8 mouse cellular contexts compared by ENCODE assay signal in genomic region chr8:117626040-117626838, GRCm38 (mm10). TPM values are rescaled to one million over a fixed set of nuclear protein-coding genes. Genes with fewer than 3 reads are reported as not detected.
A peak's percentile ranks its signal among the peaks of the same experiment; 100 is the strongest.
DNase-seq lines count a peak whose midpoint lies in the region; ATAC-seq and TF ChIP-seq lines count a peak whose summit lies in the region.

No protein-coding gene starts in this region.

- no peaks in the 10 kb centered on the region for H3K36me3 ChIP-seq in forebrain, embryonic 15.5 days
- no peaks in the 10 kb centered on the region for H3K36me3 ChIP-seq in limb, embryonic 14.5 days (ENCODE audit: control insufficient read depth, insufficient read depth, low read length)

- no peak for TF ChIP-seq POLR2A in limb, embryonic 14.5 days (IDR thresholded peaks at IDR 0.05; ENCODE audit: borderline replicate concordance, extremely low read depth, insufficient read depth, insufficient read length)

- peaks cover 7% of the 10 kb centered on the region; the same call in 1 of the 2 replicates for H3K9me3 ChIP-seq in forebrain, embryonic 15.5 days
- H3K9me3 ChIP-seq in limb, embryonic 14.5 days (ENCODE audit: control insufficient read depth, low read length): 0 out of 2 replicates have a peak, but pooled peaks cover 5% of the 10 kb centered on the region

- WGBS in forebrain, embryonic 15.5 days: 62% methylated on average over 14 of the region's 14 CpGs
- WGBS in limb, embryonic 14.5 days: 67% methylated on average over 13 of the region's 14 CpGs

- no peak overlapping the region for H3K27ac ChIP-seq in forebrain, embryonic 15.5 days (replicated peaks)
- no peak overlapping the region for H3K27ac ChIP-seq in limb, embryonic 14.5 days (replicated peaks; ENCODE audit: low read depth, low read length)

- H3K4me3 ChIP-seq in forebrain, embryonic 15.5 days: no peak overlapping the region
- H3K4me3 ChIP-seq in limb, embryonic 14.5 days (replicated peaks; ENCODE audit: low read length): no peak overlapping the region

- peaks cover 8% of the 10 kb centered on the region for H3K4me1 ChIP-seq in forebrain, embryonic 15.5 days
- H3K4me1 ChIP-seq in limb, embryonic 14.5 days (ENCODE audit: control insufficient read depth, insufficient read depth, low read length): no peaks in the 10 kb centered on the region; the same call in 1 of the 2 replicates

- H3K27me3 ChIP-seq in forebrain, embryonic 15.5 days: no peaks in the 10 kb centered on the region
- no peaks in the 10 kb centered on the region for H3K27me3 ChIP-seq in limb, embryonic 14.5 days (ENCODE audit: control insufficient read depth, insufficient read depth, low read length)

- DNase-seq in urinary bladder, postnatal 14 days (ENCODE audit: low spot score): peak; percentile 60
- DNase-seq in urinary bladder, postnatal 4 days (ENCODE audit: low spot score in 2 of 2): no peak
- DNase-seq in kidney, adult 9 months: peak; percentile 26
- peak; percentile 66 for DNase-seq in limb, embryonic 14.5 days (ENCODE audit: low spot score)

- no peak overlapping the region for H3K9ac ChIP-seq in forebrain, embryonic 15.5 days (replicated peaks)
- no peak overlapping the region for H3K9ac ChIP-seq in limb, embryonic 14.5 days (ENCODE audit: low read depth, low read length, severe bottlenecking)

- H3K4me2 ChIP-seq in forebrain, embryonic 15.5 days (replicated peaks): 0 out of 2 replicates have a peak overlapping the region, but pooled peaks have one; percentile 22
- no peak overlapping the region for H3K4me2 ChIP-seq in limb, embryonic 14.5 days (replicated peaks; ENCODE audit: low read depth, low read length, severe bottlenecking)

- peak; percentile 79; the same call in 1 of the 2 replicates for ATAC-seq in cerebellum, adult (ENCODE audit: insufficient number of reproducible peaks, low FRiP score, low TSS enrichment)
- 0 out of 2 replicates have a peak, but pooled peaks have one; percentile 46 for ATAC-seq in forebrain, embryonic 15.5 days (replicated peaks)
- ATAC-seq in limb, embryonic 14.5 days (ENCODE audit: low FRiP score, low read depth): no peak
- ATAC-seq in neutrophil, adult 5-6 weeks (ENCODE audit: extremely low read depth, insufficient number of reproducible peaks, low FRiP score, poor library complexity, severe bottlenecking): peak; percentile 44; the same call in 1 of the 2 replicates
- ATAC-seq in inflammation-experienced regulatory T-cells, adult 6 months: no peak

RNA-seq across cellular contexts. Expression of gene Sdr42e1, which starts 47.2 kb away (rescaled TPM):
- 0.83 and 1.2 TPM in 2 replicates for polyA plus RNA-seq in forebrain, embryonic 15.5 days (2015; fragmentation: Nextera tagmentation; extraction: Ambion mirVana)
- polyA plus RNA-seq in limb, embryonic 14.5 days (2012; rRNA removed): 5.2 and 6.4 TPM in 2 replicates
- 6.6 and 7.8 TPM in 2 replicates for polyA plus RNA-seq in limb, embryonic 14.5 days (2014; fragmentation: Nextera tagmentation; extraction: Ambion mirVana)
- total RNA-seq in neutrophil, adult 5-6 weeks (2017): 1.0 and 1.6 TPM in 2 replicates
- 1 to 10 TPM; 1.9 to 3.6 (median 2.4) TPM for polyA plus RNA-seq in inflammation-experienced regulatory T-cells, adult 6 months (2017; shearing (Covaris generic))

Comparison
In these comparisons a context has a peak if more than half of its experiments do, and no peak if none do; other contexts are left out.
1. DNase-seq: peak in urinary bladder, postnatal 14 days (single experiment), kidney, adult 9 months (single experiment) and limb, embryonic 14.5 days (single experiment); none in urinary bladder, postnatal 4 days (0 of 2).
2. ATAC-seq: peak in cerebellum, adult (single experiment), forebrain, embryonic 15.5 days (single experiment) and neutrophil, adult 5-6 weeks (single experiment); none in limb, embryonic 14.5 days (single experiment) and inflammation-experienced regulatory T-cells, adult 6 months (single experiment).